Mouse (Mus musculus): Measurements from ENCODE around the gene Trmt112.

The Trmt112 gene

GRCm38 (mm10) chr19:6925611-6926329 is 16.3 kb downstream of the Trmt112 start:
- DNase-seq (ENCODE audit: low spot score): no peak

DNA sequence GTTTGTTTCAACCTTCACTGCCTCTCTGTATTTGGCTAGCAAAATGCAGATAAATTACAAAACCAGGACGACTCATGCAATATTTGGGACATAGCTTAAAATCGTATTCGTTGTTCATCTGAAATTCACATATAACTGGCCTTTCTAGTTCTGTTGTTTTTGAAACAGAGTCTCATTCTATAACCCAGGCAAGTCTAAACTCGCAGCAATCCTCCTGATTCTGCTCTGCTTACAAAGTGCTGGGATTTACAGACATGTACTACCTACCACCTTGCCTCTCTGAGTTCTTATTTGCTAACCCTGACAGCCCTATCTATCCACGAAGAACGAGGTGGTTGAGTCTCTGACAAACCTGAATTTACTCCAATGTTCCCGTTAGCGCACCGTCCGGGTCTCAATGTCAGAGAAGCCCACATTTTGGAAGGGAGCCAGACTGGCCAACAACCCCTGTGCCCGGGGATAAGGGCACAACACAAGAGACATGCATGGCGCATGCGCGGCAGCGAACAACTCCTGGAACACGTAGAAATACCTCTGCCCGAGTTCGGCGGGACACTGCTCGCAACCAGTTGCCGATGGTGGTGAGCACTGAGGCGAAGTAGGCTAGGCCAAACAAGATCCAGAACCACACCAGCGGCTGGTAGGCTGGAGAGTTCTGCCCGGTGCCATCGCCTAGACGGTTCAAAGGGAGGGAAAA is 17.2 kb downstream of the Trmt112 start:
- peak; percentile 75 for DNase-seq (ENCODE audit: low spot score)

GRCm38 (mm10) chr19:6928080-6928479 is 18.6 kb downstream of the Trmt112 start:
- no peak for DNase-seq (ENCODE audit: low spot score)

DNA sequence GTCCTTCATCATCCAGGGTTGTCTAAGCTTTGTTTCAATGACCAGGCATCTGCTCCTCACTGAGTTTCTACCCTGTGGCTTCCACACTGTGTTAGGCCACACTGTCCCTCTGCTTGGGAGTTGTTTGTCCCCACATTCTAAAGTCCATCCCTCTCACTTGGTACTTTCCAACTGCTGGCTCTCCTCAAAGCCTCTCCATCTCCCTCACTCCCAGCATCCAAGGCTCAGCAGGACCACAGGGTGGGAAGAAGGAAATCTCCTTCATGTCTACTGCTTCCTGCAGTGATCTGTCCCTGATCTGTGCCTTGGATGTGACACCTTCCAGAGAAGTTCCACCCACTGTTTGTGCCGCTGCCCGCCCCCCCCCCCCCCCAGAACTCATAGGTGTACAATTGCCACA is 21.5 kb downstream of the Trmt112 start:
- DNase-seq (ENCODE audit: low spot score): no peak

GRCm38 (mm10) chr19:6932018-6932417 is 22.5 kb downstream of the Trmt112 start:
- no peak for DNase-seq (ENCODE audit: low spot score)

GRCm38 (mm10) chr19:6933102-6933435 is 23.6 kb downstream of the Trmt112 start:
- no peak for DNase-seq (ENCODE audit: low spot score)

- peak; percentile 50 for DNase-seq (ENCODE audit: low spot score)
Observed at GRCm38 (mm10) chr19:6933436-6934194, 24.1 kb downstream of the Trmt112 start.

- DNase-seq (ENCODE audit: low spot score): no peak
Observed at GRCm38 (mm10) chr19:6934195-6934977, 24.9 kb downstream of the Trmt112 start, which contains the start of gene Kcnk4. Kcnk4 (minus strand) TSS chr19:6934515.

- DNase-seq (ENCODE audit: low spot score): no peak
Observed at GRCm38 (mm10) chr19:6936299-6936698, 26.8 kb downstream of the Trmt112 start.

DNA sequence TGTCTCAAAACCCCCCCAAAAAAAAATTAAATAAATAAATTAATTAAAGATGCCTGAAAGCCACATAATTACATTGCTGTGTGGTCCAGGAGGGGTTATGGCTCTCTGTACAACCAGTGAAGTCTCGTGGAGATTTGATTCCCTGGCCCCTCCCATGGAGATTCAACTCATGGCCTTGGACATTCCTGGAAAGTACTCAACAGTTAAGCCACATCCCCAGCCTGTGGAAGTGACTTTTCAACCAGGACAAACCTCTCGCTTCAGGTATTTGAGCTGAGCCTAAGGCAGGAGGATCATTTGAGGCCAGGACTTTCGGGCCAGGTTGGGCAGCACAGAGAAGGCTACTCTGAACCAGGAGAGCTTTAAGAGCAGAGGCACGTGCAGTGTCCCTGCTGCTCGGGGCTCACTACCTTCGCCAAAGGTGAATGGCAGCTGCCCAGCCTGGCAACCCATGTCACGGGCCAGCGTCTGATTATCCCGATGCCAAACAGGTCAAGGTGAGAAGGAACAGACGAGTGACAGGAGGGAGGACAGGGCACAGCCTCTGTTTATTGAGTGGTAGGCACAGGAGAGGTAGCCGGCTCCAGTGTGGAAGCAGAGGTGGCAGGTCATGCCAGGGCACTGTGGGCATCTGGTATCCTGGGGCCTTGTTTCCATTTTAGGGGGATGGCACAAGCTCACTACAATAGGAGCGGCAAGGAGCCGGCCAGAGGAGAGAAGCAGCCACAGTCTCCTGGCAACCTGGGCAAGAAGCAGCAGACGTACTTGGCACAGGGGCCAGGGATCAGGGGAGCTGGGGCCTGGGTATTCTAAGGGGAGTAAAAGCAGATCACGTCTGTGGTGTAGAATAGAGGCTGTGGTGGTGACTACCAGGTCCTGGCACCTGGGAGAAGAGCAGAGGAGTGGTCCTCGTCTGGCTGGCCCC is 28.3 kb downstream of the Trmt112 start:
- DNase-seq (ENCODE audit: low spot score): no peak

GRCm38 (mm10) chr19:6939106-6940002 is 29.9 kb downstream of the Trmt112 start:
- no peak for DNase-seq (ENCODE audit: low spot score)

- DNase-seq (ENCODE audit: low spot score): peak; percentile 55
Observed at GRCm38 (mm10) chr19:6940396-6941351, 31.2 kb downstream of the Trmt112 start.

- DNase-seq (ENCODE audit: low spot score): peak; percentile 95
Observed at GRCm38 (mm10) chr19:6941372-6942248, 32.1 kb downstream of the Trmt112 start, which contains the start of gene Bad. Bad (plus strand) TSS chr19:6941861.

- DNase-seq (ENCODE audit: low spot score): peak; percentile 96
Observed at GRCm38 (mm10) chr19:6942249-6942691, 32.8 kb downstream of the Trmt112 start, which contains the start of gene Gpr137. Gpr137 (minus strand) TSS chr19:6942480.

DNA sequence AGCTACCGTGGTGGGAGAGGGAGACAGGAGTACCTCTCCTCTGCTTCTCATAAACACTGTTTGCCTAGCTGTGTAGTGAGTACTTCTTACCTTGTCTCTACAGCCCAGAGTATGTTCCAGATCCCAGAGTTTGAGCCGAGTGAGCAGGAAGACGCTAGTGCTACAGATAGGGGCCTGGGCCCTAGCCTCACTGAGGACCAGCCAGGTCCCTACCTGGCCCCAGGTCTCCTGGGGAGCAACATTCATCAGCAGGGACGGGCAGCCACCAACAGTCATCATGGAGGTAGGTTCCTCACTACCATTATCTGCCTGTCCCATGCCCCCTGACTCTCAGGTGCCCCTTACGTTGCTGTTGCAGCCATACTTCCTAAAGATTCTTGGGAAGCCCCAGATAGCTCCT is 33.3 kb downstream of the Trmt112 start:
- DNase-seq (ENCODE audit: low spot score): no peak

GRCm38 (mm10) chr19:6943709-6944108 is 34.2 kb downstream of the Trmt112 start:
- no peak for DNase-seq (ENCODE audit: low spot score)

GRCm38 (mm10) chr19:6947742-6948141 is 38.2 kb downstream of the Trmt112 start:
- no peak for DNase-seq (ENCODE audit: low spot score)

All from urinary bladder, postnatal 14 days (tissue).